Mouse (Mus musculus) spleen, postnatal 36 days (tissue): ENCODE results near the gene Acnat1.
"Not testable (repeated sequence)": the region's sequence is repeated elsewhere in the genome, so short reads cannot be mapped to it uniquely, and the experiment has no call there.

Experiments used
- DNase-seq, 2 experiments: peaks; one replicate each; pipeline ENCODE4 v3.0.0; 2022; ENCODE audit warnings: low spot score in 2 of 2, mixed read lengths in 1 of 2

The Acnat1 gene

GRCm38 (mm10) chr4:49456171-49456570 lies 17.5 kb downstream of the Acnat1 start:
- DNase-seq: no peak

GRCm38 (mm10) chr4:49451848-49452551 lies 21.7 kb downstream of the Acnat1 start:
- DNase-seq: no peak

DNA sequence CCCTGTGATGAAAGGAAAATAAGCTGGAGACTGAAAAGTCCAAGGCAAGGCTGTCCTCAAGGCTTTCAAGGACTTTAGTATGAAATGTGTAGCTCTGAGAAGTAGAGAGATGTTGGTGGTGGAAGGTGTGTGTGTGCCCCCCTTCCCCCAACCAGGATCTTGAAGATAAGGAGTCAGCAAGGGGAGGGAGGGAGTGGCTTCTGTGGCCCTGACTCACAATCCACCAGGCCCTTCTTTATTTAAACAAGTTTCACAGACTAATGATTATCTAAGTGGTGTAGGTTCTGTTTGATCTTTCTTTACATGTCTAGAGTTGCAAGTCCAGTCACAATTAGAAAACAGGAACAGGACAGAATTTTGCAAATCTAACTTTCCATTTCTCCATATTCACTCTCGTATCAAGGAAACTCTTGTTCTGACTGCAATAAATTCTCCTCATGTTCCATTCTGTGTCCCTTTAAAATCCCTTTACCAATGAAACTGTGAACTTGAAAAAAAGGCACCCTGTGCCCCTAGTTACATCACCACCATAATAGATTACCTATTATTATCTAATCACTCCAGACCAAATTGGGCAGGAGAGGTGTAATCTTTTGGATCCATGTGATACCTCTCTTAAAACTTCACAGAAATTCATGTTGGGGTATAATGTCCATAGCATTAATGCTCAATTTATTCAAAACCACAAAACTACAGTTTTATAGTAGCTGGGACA lies 22.4 kb downstream of the Acnat1 start:
- not testable (repeated sequence) for DNase-seq

- DNase-seq: not testable (repeated sequence)
Measured at GRCm38 (mm10) chr4:49436968-49437367, 36.7 kb downstream of the Acnat1 start.

- not testable (repeated sequence) for DNase-seq
Measured at GRCm38 (mm10) chr4:49410151-49410550, 63.6 kb downstream of the Acnat1 start.

- DNase-seq: not testable (repeated sequence)
Measured at GRCm38 (mm10) chr4:49407957-49408356, 65.8 kb downstream of the Acnat1 start, which contains the start of gene Acnat2. TSS of gene Acnat2 (minus strand) at chr4:49408151.
